Mouse (Mus musculus) CH12.LX (cell line): ENCODE measurements around the gene Spcs3. TPM values are rescaled to one million over a fixed set of nuclear protein-coding genes. Genes with fewer than 3 reads are reported as not detected.

Experiments
- DNase-seq: peaks from one replicate; pipeline ENCODE4 v3.0.0-alpha.2; 2013; ENCODE audit errors: extremely low read depth
- H3K27ac ChIP-seq: 2 replicates; pipeline ENCODE4 v1.5.1; 2012; ENCODE audit warnings: low read depth, mild to moderate bottlenecking, control low read depth, moderate library complexity; ENCODE audit not compliant: insufficient read depth
- H3K27me3 ChIP-seq: replicated peaks from 2 replicates; pipeline ENCODE3; 2012; ENCODE audit warnings: inconsistent platforms
- H3K36me3 ChIP-seq, 2 experiments: replicated peaks in 1 of 2; 2 replicates each; pipeline versions ENCODE3 to v1.6.1; 2012; ENCODE audit warnings: inconsistent platforms in 1 of 2, low read length in 1 of 2, mild to moderate bottlenecking in 1 of 2, mixed read lengths in 1 of 2, moderate library complexity in 1 of 2; ENCODE audit not compliant: control insufficient read depth in 1 of 2, insufficient read depth in 1 of 2
- H3K4me1 ChIP-seq, 2 experiments: 2 replicates each; pipeline ENCODE4 v1.6.1; 2012; ENCODE audit warnings: inconsistent platforms in 1 of 2, moderate library complexity in 1 of 2; ENCODE audit not compliant: insufficient read depth in 2 of 2, control insufficient read depth in 1 of 2
- H3K4me2 ChIP-seq: 2 replicates; pipeline ENCODE4 v1.6.1; 2012; ENCODE audit warnings: low read depth, mild to moderate bottlenecking, control low read depth; ENCODE audit not compliant: poor library complexity, insufficient read depth, severe bottlenecking
- H3K4me3 ChIP-seq, 3 experiments: fragments of 150-350 bp in 1 of 3; sonication (generic) in 1 of 3; replicated peaks in 1 of 3; 2 replicates each; pipeline versions ENCODE3 to v1.5.1; 2011 to 2012; ENCODE audit warnings: low read depth in 2 of 3, low read length in 2 of 3, mild to moderate bottlenecking in 2 of 3, moderate library complexity in 2 of 3, control low read depth in 1 of 3, improper control_type of control experiment in 1 of 3, inconsistent platforms in 1 of 3, mixed read lengths in 1 of 3; ENCODE audit not compliant: poor library complexity in 1 of 3
- H3K79me2 ChIP-seq: replicated peaks from 2 replicates; pipeline ENCODE4 v1.6.1; 2012; ENCODE audit warnings: mild to moderate bottlenecking, moderate library complexity; ENCODE audit not compliant: control insufficient read depth, poor library complexity, insufficient read depth, severe bottlenecking; ENCODE audit errors: extremely low read depth
- H3K9ac ChIP-seq: 2 replicates; pipeline ENCODE4 v1.6.1; 2012; ENCODE audit warnings: low read depth, mild to moderate bottlenecking, control low read depth, moderate library complexity; ENCODE audit not compliant: insufficient read depth
- H3K9me3 ChIP-seq: replicated peaks from 2 replicates; pipeline ENCODE3; 2012; ENCODE audit warnings: low read length, inconsistent platforms, mixed read lengths
- BHLHE40 ChIP-seq: IDR thresholded peaks from 2 replicates; pipeline ENCODE4 v1.6.1; 2011; ENCODE audit warnings: mild to moderate bottlenecking, low read depth, low read length, improper control_type of control experiment
- CHD1 ChIP-seq: IDR thresholded peaks from 2 replicates; pipeline ENCODE4 v1.6.1; 2012; ENCODE audit warnings: low read depth, low read length, improper control_type of control experiment, inconsistent platforms
- CTCF ChIP-seq, 2 experiments: IDR thresholded peaks in 1 of 2; conservative IDR thresholded peaks in 1 of 2; 2 replicates each; pipeline ENCODE4 v1.5.1; 2011 to 2012; ENCODE audit warnings: low read depth in 2 of 2, low read length in 2 of 2, improper control_type of control experiment in 1 of 2, inconsistent platforms in 1 of 2, mild to moderate bottlenecking in 1 of 2, moderate library complexity in 1 of 2
- ETS1 ChIP-seq: conservative IDR thresholded peaks from 2 replicates; pipeline ENCODE4 v1.6.1; 2012; ENCODE audit warnings: low read depth, mild to moderate bottlenecking, inconsistent platforms, low read length, improper control_type of control experiment, moderate library complexity
- IRF4 ChIP-seq: IDR thresholded peaks from 2 replicates; pipeline ENCODE4 v1.6.1; 2014; ENCODE audit warnings: low read depth, mild to moderate bottlenecking, inconsistent platforms, low read length, improper control_type of control experiment
- KAT2A ChIP-seq: IDR thresholded peaks from 2 replicates; pipeline ENCODE4 v1.6.1; 2012; ENCODE audit warnings: low read length, improper control_type of control experiment, inconsistent platforms; ENCODE audit not compliant: insufficient replicate concordance
- MAX ChIP-seq: IDR thresholded peaks from 2 replicates; pipeline ENCODE4 v1.6.1; 2011; ENCODE audit warnings: low read length, improper control_type of control experiment
- MYC ChIP-seq: IDR thresholded peaks from 2 replicates; pipeline ENCODE4 v1.6.1; 2011; ENCODE audit warnings: low read depth, mild to moderate bottlenecking, improper control_type of control experiment, low read length
- PAX5 ChIP-seq: IDR thresholded peaks from 2 replicates; pipeline ENCODE4 v1.6.1; 2012; ENCODE audit warnings: low read length, inconsistent platforms, mixed read lengths
- POLR2A ChIP-seq: IDR thresholded peaks from 2 replicates; pipeline ENCODE4 v1.6.1; 2011; ENCODE audit warnings: low read depth, mild to moderate bottlenecking, improper control_type of control experiment, low read length
- RAD21 ChIP-seq: IDR thresholded peaks from 2 replicates; pipeline ENCODE4 v1.6.1; 2011; ENCODE audit warnings: low read depth, mild to moderate bottlenecking, low read length, improper control_type of control experiment, moderate library complexity
- SIN3A ChIP-seq: IDR thresholded peaks from 2 replicates; pipeline ENCODE4 v1.6.1; 2012; ENCODE audit warnings: low read length, improper control_type of control experiment, inconsistent platforms
- SMC3 ChIP-seq: IDR thresholded peaks from 2 replicates; pipeline ENCODE4 v1.6.1; 2011; ENCODE audit warnings: low read depth, low read length, improper control_type of control experiment
- UBTF ChIP-seq: IDR thresholded peaks from 2 replicates; pipeline ENCODE4 v1.6.1; 2012; ENCODE audit warnings: low read depth, mild to moderate bottlenecking, inconsistent platforms, low read length, improper control_type of control experiment, moderate library complexity
- dilution Hi-C: fragments of 300-500 bp; cut with MboI; formaldehyde crosslinking; loops from 2 replicates; pipeline ENCODE4 v1.14.3; 2020; ENCODE audit warnings: low sequenced_read_pairs; ENCODE audit not compliant: extremely low pct_unique_long_range_greater_than_20kb, extremely low pct_ligation_motif_present
- in situ Hi-C: fragments of 300-500 bp; cut with MboI; formaldehyde crosslinking; loops from 3 replicates; pipeline ENCODE4 v1.14.3; 2019; ENCODE audit warnings: low sequenced_read_pairs, low pct_ligation_motif_present, low pct_unique_long_range_greater_than_20kb, mixed read lengths
- polyA plus RNA-seq: library from polyadenylated mRNA; unstranded; fragments of >175 nt; gene quantifications from 2 replicates; pipeline ENCODE4 v1.2.1, GENCODE M21; 2012; ENCODE audit warnings: low read depth; ENCODE audit not compliant: insufficient read length
- total RNA-seq, 2 experiments: library from RNA; depleted of rRNA; stranded (reverse); fragments of 300-350 nt in 1 of 2; fragments of >200 nt in 1 of 2; gene quantifications; 2 replicates each; pipeline ENCODE4 v1.2.3; 2012 to 2014

The Spcs3 gene
- total and polyA plus RNA-seq, 3 experiments = 89.4 to 220 (median 113) TPM

- Histone ChIP-seq H3K79me2 (no peaks in the 10 kb centered on the region), H3K4me2 (no peak overlapping the region), H3K4me3 (no peak overlapping the region), H3K9ac (no peak overlapping the region), H3K27me3 (no peaks in the 10 kb centered on the region), H3K9me3 (no peaks in the 10 kb centered on the region), H3K4me1 (peaks cover 0 to 6% of the 10 kb centered on the region in 2 experiments; a peak in 2 of 4 replicates), H3K36me3 (no peaks in the 10 kb centered on the region), H3K27ac (no peak overlapping the region)
- DNase-seq = no peak
- TF ChIP-seq RAD21 (peak; percentile 37), SMC3 (peak; percentile 48), CTCF (conservative IDR thresholded peaks at IDR 0.05 in 1 of 2, IDR thresholded peaks at IDR 0.05 in 1 of 2; ENCODE audit: low read depth in 2 of 2, low read length in 2 of 2) (peak; percentile 33 to 62; a peak in 3 of 4 replicates), UBTF (no peak)
- in situ Hi-C loops (no loop called here), dilution Hi-C loops (no loop called here)
Observed at GRCm38 (mm10) chr8:54537285-54537684, 7.5 kb upstream of the Spcs3 start.

GRCm38 (mm10) chr8:54535172-54535571 lies 5.4 kb upstream of the Spcs3 start:
- Histone ChIP-seq H3K36me3 (no peaks in the 10 kb centered on the region), H3K4me3 (no peak overlapping the region), H3K79me2 (no peaks in the 10 kb centered on the region), H3K4me2 (no peak overlapping the region), H3K4me1 (peaks cover 0 to 23% of the 10 kb centered on the region in 2 experiments; a peak in 3 of 4 replicates), H3K9ac (no peak overlapping the region), H3K9me3 (no peaks in the 10 kb centered on the region), H3K27ac (no peak overlapping the region), H3K27me3 (no peaks in the 10 kb centered on the region)
- in situ Hi-C loops (no loop called here), dilution Hi-C loops (no loop called here)
- DNase-seq = no peak
- TF ChIP-seq CTCF (conservative IDR thresholded peaks at IDR 0.05 in 1 of 2, IDR thresholded peaks at IDR 0.05 in 1 of 2; ENCODE audit: low read depth in 2 of 2, low read length in 2 of 2) (no peak), PAX5 (no peak), SIN3A (no peak), ETS1 (no peak), IRF4 (no peak), POLR2A (no peak)

GRCm38 (mm10) chr8:54528571-54528970 lies 1.2 kb downstream of the Spcs3 start:
- H3K36me3 ChIP-seq = peaks cover 10 to 30% of the 10 kb centered on the region in 2 experiments
- H3K4me1 ChIP-seq = peaks cover 5 to 38% of the 10 kb centered on the region in 2 experiments; a peak in 3 of 4 replicates
- H3K4me3 ChIP-seq = peak overlapping the region; percentile 86 to 97 (median 95)
- peaks cover 37% of the 10 kb centered on the region for H3K79me2 ChIP-seq
- no peak for DNase-seq
- peak overlapping the region; percentile 98 for H3K4me2 ChIP-seq
- dilution Hi-C loops (no loop called here), in situ Hi-C loops (no loop called here)
- TF ChIP-seq CHD1 (peak; percentile 86; the same call in 1 of the 2 replicates), MYC (peak; percentile 48), KAT2A (no peak), BHLHE40 (peak; percentile 27; the same call in 1 of the 2 replicates), MAX (peak; percentile 58; the same call in 1 of the 2 replicates), SMC3 (no peak)
- no peaks in the 10 kb centered on the region for H3K27me3 ChIP-seq
- H3K9ac ChIP-seq = peak overlapping the region; percentile 95
- no peak overlapping the region for H3K27ac ChIP-seq
- no peaks in the 10 kb centered on the region for H3K9me3 ChIP-seq
